Mouse (Mus musculus) thymus, postnatal 0 days (tissue): ENCODE results near the gene Pknox2. TPM values are rescaled to one million over a fixed set of nuclear protein-coding genes. Genes with fewer than 3 reads are reported as not detected.

ENCODE experiments used
- DNase-seq: peaks from one replicate; pipeline ENCODE4 v3.0.0-alpha.2; 2015; ENCODE audit warnings: low spot score
- polyA plus RNA-seq: library from polyadenylated mRNA; unstranded; fragments of >200 nt; fragmentation: Nextera tagmentation; extraction: Ambion mirVana; gene quantifications from 2 replicates; pipeline ENCODE4 v1.2.1, GENCODE M21; 2015

Gene Pknox2
- polyA plus RNA-seq, 1 experiment from 2014 or later: 0.91 TPM

GRCm38 (mm10) chr9:37140464-37141181 is 6.6 kb downstream of the Pknox2 start:
- no peak for DNase-seq

- no peak for DNase-seq
Observed at GRCm38 (mm10) chr9:37139514-37139913, 7.7 kb downstream of the Pknox2 start.

GRCm38 (mm10) chr9:37138883-37139282 is 8.3 kb downstream of the Pknox2 start:
- DNase-seq: no peak

GRCm38 (mm10) chr9:37136340-37136739 is 10.9 kb downstream of the Pknox2 start:
- DNase-seq: no peak

GRCm38 (mm10) chr9:37133495-37133894 is 13.7 kb downstream of the Pknox2 start:
- DNase-seq: no peak

GRCm38 (mm10) chr9:37129046-37129445 is 18.2 kb downstream of the Pknox2 start:
- no peak for DNase-seq

- no peak for DNase-seq
Observed at GRCm38 (mm10) chr9:37126197-37126596, 21.0 kb downstream of the Pknox2 start.

GRCm38 (mm10) chr9:37124696-37125480 is 22.3 kb downstream of the Pknox2 start:
- DNase-seq: no peak

GRCm38 (mm10) chr9:37123384-37123783 is 23.8 kb downstream of the Pknox2 start:
- no peak for DNase-seq

GRCm38 (mm10) chr9:37122971-37123370 is 24.2 kb downstream of the Pknox2 start:
- no peak for DNase-seq

- DNase-seq: no peak
Observed at GRCm38 (mm10) chr9:37122381-37122780, 24.8 kb downstream of the Pknox2 start.

GRCm38 (mm10) chr9:37121761-37122331 is 25.4 kb downstream of the Pknox2 start:
- no peak for DNase-seq

GRCm38 (mm10) chr9:37120801-37121200 is 26.4 kb downstream of the Pknox2 start:
- no peak for DNase-seq

- DNase-seq: no peak
Observed at GRCm38 (mm10) chr9:37117529-37117928, 29.7 kb downstream of the Pknox2 start.

- DNase-seq: no peak
Observed at GRCm38 (mm10) chr9:37116632-37117413, 30.4 kb downstream of the Pknox2 start.

GRCm38 (mm10) chr9:37115820-37116219 is 31.4 kb downstream of the Pknox2 start:
- no peak for DNase-seq

- DNase-seq: no peak
Observed at GRCm38 (mm10) chr9:37114286-37115267, 32.6 kb downstream of the Pknox2 start.

GRCm38 (mm10) chr9:37107546-37107945 is 39.7 kb downstream of the Pknox2 start:
- no peak for DNase-seq

GRCm38 (mm10) chr9:37106808-37107207 is 40.4 kb downstream of the Pknox2 start:
- no peak for DNase-seq

- no peak for DNase-seq
Observed at GRCm38 (mm10) chr9:37104249-37104648, 43.0 kb downstream of the Pknox2 start.
